Mouse (Mus musculus) kidney, adult 2 months (tissue): ENCODE results near the gene Gramd2.

Source experiments
- CTCF ChIP-seq: fragments of 200-500 bp; conservative IDR thresholded peaks from 2 replicates; pipeline ENCODE4 v1.5.1; 2011; ENCODE audit warnings: low read depth, mild to moderate bottlenecking, control low read depth, low read length, moderate library complexity, mixed read lengths; ENCODE audit not compliant: insufficient read depth, insufficient read length
- POLR2A ChIP-seq: fragments of 200-500 bp; IDR thresholded peaks from one replicate; pipeline ENCODE4 v1.6.1; 2011; ENCODE audit warnings: low read depth, low read length, control low read depth

DNA sequence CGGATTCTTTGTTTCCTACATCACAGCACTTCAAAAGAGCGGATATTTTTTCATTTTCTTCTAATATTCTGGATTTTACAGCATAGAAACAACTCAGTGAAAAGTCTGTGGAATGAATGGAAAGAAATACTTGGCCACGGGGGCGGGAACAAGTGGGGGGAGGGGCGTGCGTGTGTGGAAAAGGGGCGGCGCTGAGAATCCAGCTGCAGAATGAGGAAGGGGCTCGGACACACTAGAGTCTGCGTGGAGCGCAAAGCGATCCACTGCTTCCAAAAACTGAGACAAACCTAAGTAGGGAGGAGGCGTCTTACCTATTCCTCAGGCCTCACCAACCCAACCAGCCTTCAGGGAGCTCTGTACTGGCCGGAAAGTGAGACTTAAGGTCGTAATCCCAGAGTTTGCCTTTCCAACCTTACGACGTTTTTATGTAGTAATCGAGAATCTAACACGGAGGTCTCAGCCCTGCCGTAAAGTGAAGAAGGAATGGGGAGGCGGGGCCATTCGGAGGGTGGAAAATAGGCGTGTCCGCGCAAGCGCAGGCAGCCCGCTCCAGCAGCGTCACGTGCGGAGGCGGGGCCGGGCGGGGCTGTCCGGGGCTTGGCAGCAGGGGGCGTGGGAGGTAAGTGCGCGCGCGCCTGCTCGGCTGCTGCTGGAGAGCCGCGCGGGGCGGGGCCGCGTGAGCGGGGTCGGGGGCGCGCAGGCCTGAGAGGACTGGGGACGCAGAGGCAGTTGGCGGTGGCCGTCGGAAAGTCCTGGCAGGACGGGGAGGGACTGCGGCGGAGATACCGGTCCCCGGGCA is 70.5 kb downstream of the Gramd2 start, which contains the start of the genes Senp8 and Myo9a:
- no peak for TF ChIP-seq CTCF
- no peak for TF ChIP-seq POLR2A
